Mouse (Mus musculus): ENCODE data around the gene C2. TPM values are rescaled to one million over a fixed set of nuclear protein-coding genes. Genes with fewer than 3 reads are reported as not detected.
A peak's percentile ranks its signal among the peaks of the same experiment; 100 is the strongest.

C2 gene
- polyA plus RNA-seq, 1 experiment from 2014 or later = 2.2 TPM

DNA sequence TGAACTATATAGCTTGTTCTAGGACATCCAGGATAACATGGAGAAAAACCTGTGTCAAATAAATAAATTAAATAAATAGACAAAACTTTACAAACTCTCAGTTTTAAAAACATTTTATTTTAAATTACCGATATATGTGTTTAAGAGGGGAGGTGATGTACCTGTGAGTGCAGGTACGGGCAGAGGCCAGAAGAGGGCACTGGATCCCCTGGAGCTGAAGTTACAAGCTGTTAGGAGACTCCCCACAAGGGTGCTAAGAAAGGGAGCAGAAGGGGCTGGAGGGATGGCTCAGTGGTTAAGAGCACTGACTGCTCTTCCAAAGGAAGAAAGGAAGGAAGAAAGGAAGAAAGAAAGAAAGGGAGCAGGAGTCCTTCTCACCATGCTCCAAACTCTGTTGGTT is 6.7 kb downstream of the C2 start:
- Histone ChIP-seq H3K9ac (ENCODE audit: low read length) (no peak overlapping the region), H3K27ac (ENCODE audit: low read length) (no peak overlapping the region), H3K4me1 (ENCODE audit: control insufficient read depth, insufficient read depth, low read length) (peaks cover 6% of the 10 kb centered on the region), H3K4me3 (ENCODE audit: low read length) (no peak overlapping the region), H3K36me3 (ENCODE audit: control insufficient read depth, insufficient read depth) (peaks cover 2% of the 10 kb centered on the region; the same call in 1 of the 2 replicates), H3K4me2 (ENCODE audit: low read depth, low read length) (no peak overlapping the region), H3K27me3 (ENCODE audit: control insufficient read depth, insufficient read depth, low read length) (no peaks in the 10 kb centered on the region), H3K9me3 (replicated peaks; ENCODE audit: control insufficient read depth, low read length) (no peaks in the 10 kb centered on the region)
- whole genome bisulfite sequencing = 93% methylated on average over 2 of the region's 2 CpGs
- no peak for ATAC-seq (replicated peaks; ENCODE audit: extremely low read depth, insufficient read depth, low FRiP score)

DNA sequence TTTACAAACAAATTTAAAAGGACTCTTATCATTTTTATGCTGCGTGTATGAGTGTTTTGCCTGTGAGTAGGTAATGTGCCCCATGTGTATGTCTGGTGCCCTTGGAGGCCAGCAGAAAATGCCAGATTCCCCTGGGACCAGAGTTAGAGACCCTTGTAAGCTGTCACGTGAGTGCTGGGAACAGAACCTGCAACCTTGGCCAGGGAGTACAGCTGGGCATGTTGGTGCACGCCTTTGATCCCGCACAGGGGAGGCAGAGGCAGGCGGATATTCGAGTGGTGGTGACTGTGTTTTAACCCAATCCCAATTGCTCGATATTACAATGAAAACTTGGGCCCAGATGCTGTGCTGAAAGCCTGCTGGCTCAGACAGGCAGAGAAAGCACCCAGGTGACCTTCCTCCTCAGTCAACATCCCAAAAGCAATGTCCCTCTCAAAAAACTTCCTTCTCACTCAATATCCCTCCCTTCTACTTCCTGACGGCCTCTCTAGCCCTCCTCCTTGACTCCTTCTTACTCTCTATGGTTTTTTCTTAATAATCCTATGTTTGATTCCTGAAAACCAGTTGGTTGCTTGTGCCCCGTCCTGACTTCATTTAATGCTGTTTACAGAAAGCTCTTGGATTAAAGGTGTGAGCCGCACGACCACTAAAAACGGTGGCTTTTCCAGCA is 7.9 kb downstream of the C2 start:
- 81% methylated on average over 12 of the region's 12 CpGs for WGBS
- no peaks in the 10 kb centered on the region for H3K9me3 ChIP-seq (replicated peaks; ENCODE audit: control insufficient read depth, low read length)
- ATAC-seq (replicated peaks; ENCODE audit: extremely low read depth, insufficient read depth, low FRiP score) = no peak

DNA sequence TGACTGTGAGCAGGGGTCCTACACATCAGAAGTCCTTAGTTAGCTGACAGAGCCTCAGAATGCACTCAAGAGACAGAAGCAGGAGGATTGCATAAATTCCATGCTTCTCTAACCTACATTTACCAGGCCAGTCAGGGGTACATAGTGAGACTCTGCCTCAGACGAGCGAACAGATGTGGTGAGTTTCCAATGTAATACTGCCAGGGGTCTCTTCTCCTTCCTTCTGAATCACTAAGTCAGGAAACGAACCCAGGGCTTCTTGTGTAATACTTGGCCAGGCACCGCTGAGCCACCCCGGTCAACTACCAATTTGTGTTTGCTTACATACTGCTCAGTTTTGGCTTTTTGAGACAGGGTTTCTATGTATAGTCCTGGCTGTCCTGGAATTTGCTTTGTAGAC is 10.1 kb downstream of the C2 start:
- no peak overlapping the region for H3K27ac ChIP-seq (ENCODE audit: low read length)
- H3K36me3 ChIP-seq (ENCODE audit: control insufficient read depth, insufficient read depth) = no peaks in the 10 kb centered on the region
- no peak overlapping the region for H3K9ac ChIP-seq (ENCODE audit: low read length)
- ATAC-seq (replicated peaks; ENCODE audit: extremely low read depth, insufficient read depth, low FRiP score) = no peak
- H3K4me2 ChIP-seq (ENCODE audit: low read depth, low read length) = no peak overlapping the region
- H3K4me3 ChIP-seq (ENCODE audit: low read length) = no peak overlapping the region
- WGBS = 83% methylated on average over 5 of the region's 5 CpGs
- H3K4me1 ChIP-seq (ENCODE audit: control insufficient read depth, insufficient read depth, low read length) = no peaks in the 10 kb centered on the region
- no peaks in the 10 kb centered on the region for H3K9me3 ChIP-seq (replicated peaks; ENCODE audit: control insufficient read depth, low read length)
- H3K27me3 ChIP-seq (ENCODE audit: control insufficient read depth, insufficient read depth, low read length) = no peaks in the 10 kb centered on the region

More for the DNA sequence above, 7.9 kb downstream of the C2 start:
- Histone ChIP-seq H3K27me3 (ENCODE audit: control insufficient read depth, insufficient read depth, low read length) (no peaks in the 10 kb centered on the region), H3K4me3 (ENCODE audit: low read length) (no peak overlapping the region), H3K27ac (ENCODE audit: low read length) (no peak overlapping the region), H3K4me2 (ENCODE audit: low read depth, low read length) (no peak overlapping the region), H3K36me3 (ENCODE audit: control insufficient read depth, insufficient read depth) (no peaks in the 10 kb centered on the region), H3K9ac (ENCODE audit: low read length) (no peak overlapping the region), H3K4me1 (ENCODE audit: control insufficient read depth, insufficient read depth, low read length) (peaks cover 2% of the 10 kb centered on the region; the same call in 1 of the 2 replicates)

DNA sequence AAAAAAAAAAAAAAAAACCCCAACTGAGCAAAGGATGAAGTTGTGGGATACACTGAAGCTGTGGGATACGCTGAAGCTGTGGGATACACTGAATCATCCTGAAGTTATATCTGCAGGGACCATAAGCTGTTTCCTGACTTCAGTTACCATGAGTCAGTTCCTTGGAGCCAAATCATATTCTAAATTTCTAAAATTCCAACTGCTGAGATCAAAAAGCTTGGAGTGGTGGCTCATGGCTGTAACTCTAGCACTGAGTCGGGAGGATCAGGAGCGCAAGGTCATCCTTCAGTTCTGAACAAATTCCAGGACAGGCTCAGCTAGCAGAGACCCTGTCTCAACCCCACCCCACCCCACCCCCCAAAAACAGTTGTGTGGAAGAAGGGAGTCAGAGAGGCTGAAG is 12.4 kb downstream of the C2 start:
- Histone ChIP-seq H3K4me1 (ENCODE audit: control insufficient read depth, insufficient read depth, low read length) (0 out of 2 replicates have a peak, but pooled peaks cover 4% of the 10 kb centered on the region), H3K4me3 (ENCODE audit: low read length) (no peak overlapping the region), H3K4me2 (ENCODE audit: low read depth, low read length) (no peak overlapping the region), H3K27ac (ENCODE audit: low read length) (no peak overlapping the region), H3K27me3 (ENCODE audit: control insufficient read depth, insufficient read depth, low read length) (no peaks in the 10 kb centered on the region), H3K9ac (ENCODE audit: low read length) (no peak overlapping the region), H3K36me3 (ENCODE audit: control insufficient read depth, insufficient read depth) (no peaks in the 10 kb centered on the region), H3K9me3 (replicated peaks; ENCODE audit: control insufficient read depth, low read length) (no peaks in the 10 kb centered on the region)
- WGBS = 54% methylated on average over 3 of the region's 3 CpGs
- no peak for ATAC-seq (replicated peaks; ENCODE audit: extremely low read depth, insufficient read depth, low FRiP score)

DNA sequence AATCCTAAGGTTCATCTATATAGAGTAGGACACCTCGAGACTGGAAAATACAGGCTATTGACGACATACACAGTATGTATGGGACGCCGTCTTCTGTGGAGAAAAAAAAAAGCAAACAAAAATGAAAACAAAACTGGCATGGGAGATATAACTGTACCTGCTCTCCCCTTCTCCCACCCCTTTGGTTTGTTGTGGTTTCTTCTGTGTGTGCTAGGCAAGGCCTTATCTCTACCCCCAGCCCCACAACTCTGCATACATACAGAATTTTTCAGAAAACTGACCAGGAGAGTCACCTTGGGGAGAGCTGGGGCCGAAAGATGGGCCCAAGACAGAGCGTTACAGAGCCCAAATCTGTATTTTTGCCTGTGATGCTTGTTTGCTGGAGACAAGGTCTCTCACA is 13.4 kb downstream of the C2 start:
- Histone ChIP-seq H3K9ac (ENCODE audit: low read length) (no peak overlapping the region), H3K9me3 (replicated peaks; ENCODE audit: control insufficient read depth, low read length) (no peaks in the 10 kb centered on the region), H3K4me2 (ENCODE audit: low read depth, low read length) (no peak overlapping the region), H3K4me3 (ENCODE audit: low read length) (no peak overlapping the region), H3K27ac (ENCODE audit: low read length) (no peak overlapping the region), H3K36me3 (ENCODE audit: control insufficient read depth, insufficient read depth) (no peaks in the 10 kb centered on the region), H3K27me3 (ENCODE audit: control insufficient read depth, insufficient read depth, low read length) (no peaks in the 10 kb centered on the region), H3K4me1 (ENCODE audit: control insufficient read depth, insufficient read depth, low read length) (0 out of 2 replicates have a peak, but pooled peaks cover 4% of the 10 kb centered on the region)
- WGBS = 84% methylated on average over 6 of the region's 6 CpGs
- ATAC-seq (replicated peaks; ENCODE audit: extremely low read depth, insufficient read depth, low FRiP score) = no peak

DNA sequence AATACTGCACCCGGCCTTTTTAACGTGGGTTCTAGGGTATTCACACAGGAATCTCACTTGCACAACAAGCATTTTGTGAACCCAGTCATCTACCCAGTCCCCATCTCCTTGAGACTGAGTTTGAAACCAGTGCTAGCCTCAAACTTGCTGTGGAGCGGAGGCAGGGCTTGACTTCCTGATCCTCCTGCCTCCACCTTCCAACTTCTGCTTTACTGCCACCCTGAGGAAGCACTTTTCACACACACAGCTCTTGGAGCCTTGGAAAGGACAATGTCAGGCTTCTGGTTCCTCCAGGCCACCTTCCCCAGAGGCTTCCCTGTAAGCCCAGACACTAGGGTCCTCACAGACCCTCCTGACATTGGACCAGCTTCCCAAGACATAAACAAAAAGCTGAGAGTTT is 14.7 kb downstream of the C2 start:
- H3K4me3 ChIP-seq (ENCODE audit: low read length) = no peak overlapping the region
- H3K36me3 ChIP-seq (ENCODE audit: control insufficient read depth, insufficient read depth) = no peaks in the 10 kb centered on the region
- 59% methylated on average over 3 of the region's 3 CpGs for WGBS
- no peak overlapping the region for H3K4me2 ChIP-seq (ENCODE audit: low read depth, low read length)
- no peaks in the 10 kb centered on the region for H3K27me3 ChIP-seq (ENCODE audit: control insufficient read depth, insufficient read depth, low read length)
- H3K9ac ChIP-seq (ENCODE audit: low read length) = no peak overlapping the region
- ATAC-seq (replicated peaks; ENCODE audit: extremely low read depth, insufficient read depth, low FRiP score) = no peak
- H3K27ac ChIP-seq (ENCODE audit: low read length) = no peak overlapping the region
- 0 out of 2 replicates have a peak, but pooled peaks cover 4% of the 10 kb centered on the region for H3K4me1 ChIP-seq (ENCODE audit: control insufficient read depth, insufficient read depth, low read length)
- H3K9me3 ChIP-seq (replicated peaks; ENCODE audit: control insufficient read depth, low read length) = no peaks in the 10 kb centered on the region

DNA sequence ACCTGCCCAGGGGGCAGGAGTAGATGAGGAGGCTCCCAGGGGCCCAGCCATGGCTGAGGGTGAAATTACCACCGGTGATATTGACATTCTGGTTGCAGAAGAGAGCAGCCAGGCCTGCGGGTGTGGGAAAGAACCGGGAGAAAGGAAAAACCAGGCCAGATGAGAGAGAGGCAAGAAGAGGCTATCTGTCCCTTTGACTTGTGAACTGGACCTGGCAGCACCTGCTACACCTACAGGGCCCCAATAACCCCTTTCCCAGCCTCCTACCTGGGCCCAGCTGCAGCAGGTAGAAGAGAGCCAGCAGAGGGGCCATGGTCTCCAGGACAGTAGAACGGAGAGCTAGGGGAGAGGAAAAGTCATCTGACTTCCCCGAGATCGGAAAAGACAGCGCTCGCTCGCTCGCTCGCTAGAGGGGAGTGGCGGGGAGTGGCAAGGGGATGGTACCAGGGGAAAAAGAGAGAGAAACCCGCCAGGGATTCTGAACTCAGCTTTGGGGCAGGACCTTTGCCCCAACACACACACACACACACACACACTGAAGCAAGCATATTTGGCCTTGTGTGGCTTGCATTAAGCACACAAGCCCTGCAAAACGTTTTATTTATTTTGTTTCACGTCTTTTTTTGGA is 16.3 kb downstream of the C2 start, which contains the start of gene Gm20547:
TSS of gene Gm20547 (minus strand) at position 360 of the 628 bp plus-strand sequence.
- H3K36me3 ChIP-seq (ENCODE audit: control insufficient read depth, insufficient read depth) = no peaks in the 10 kb centered on the region
- H3K9me3 ChIP-seq (replicated peaks; ENCODE audit: control insufficient read depth, low read length) = no peaks in the 10 kb centered on the region
- 0 out of 2 replicates have a peak, but pooled peaks cover 4% of the 10 kb centered on the region for H3K4me1 ChIP-seq (ENCODE audit: control insufficient read depth, insufficient read depth, low read length)
- H3K4me3 ChIP-seq (ENCODE audit: low read length) = no peak within 1 kb of the TSS
- no peak within 1 kb of the TSS for H3K9ac ChIP-seq (ENCODE audit: low read length)
- ATAC-seq (replicated peaks; ENCODE audit: extremely low read depth, insufficient read depth, low FRiP score) = no peak
- no peak within 1 kb of the TSS for H3K27ac ChIP-seq (ENCODE audit: low read length)
- peak within 1 kb of the TSS; percentile 35 for H3K4me2 ChIP-seq (ENCODE audit: low read depth, low read length)
- 15% methylated on average over 15 of the region's 15 CpGs for WGBS
- no peaks in the 10 kb centered on the region for H3K27me3 ChIP-seq (ENCODE audit: control insufficient read depth, insufficient read depth, low read length)

DNA sequence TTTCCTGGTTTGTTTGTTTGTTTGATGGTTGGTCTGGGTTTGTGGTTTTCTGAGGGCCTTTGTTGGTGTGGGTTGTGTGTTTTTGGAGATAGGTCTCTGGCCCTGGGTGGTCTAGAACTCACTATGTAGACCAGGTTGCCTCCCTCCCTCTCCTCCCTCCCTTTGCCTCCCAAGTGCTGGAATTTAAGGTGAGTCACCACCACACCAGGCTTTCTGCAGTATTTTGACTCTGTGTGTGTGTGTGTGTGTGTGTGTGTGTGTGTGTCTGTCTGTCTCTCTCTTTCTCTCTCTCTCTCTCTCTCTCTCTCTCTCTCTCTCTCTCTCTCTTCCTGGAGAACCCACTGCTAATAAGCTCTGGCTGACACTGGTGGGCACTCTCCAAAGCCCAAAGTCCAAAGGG is 16.9 kb downstream of the C2 start:
- H3K9ac ChIP-seq (ENCODE audit: low read length) = no peak overlapping the region
- no peak overlapping the region for H3K27ac ChIP-seq (ENCODE audit: low read length)
- no peaks in the 10 kb centered on the region for H3K36me3 ChIP-seq (ENCODE audit: control insufficient read depth, insufficient read depth)
- no peak overlapping the region for H3K4me2 ChIP-seq (ENCODE audit: low read depth, low read length)
- H3K27me3 ChIP-seq (ENCODE audit: control insufficient read depth, insufficient read depth, low read length) = no peaks in the 10 kb centered on the region
- ATAC-seq (replicated peaks; ENCODE audit: extremely low read depth, insufficient read depth, low FRiP score) = no peak
- H3K4me3 ChIP-seq (ENCODE audit: low read length) = no peak overlapping the region
- H3K9me3 ChIP-seq (replicated peaks; ENCODE audit: control insufficient read depth, low read length) = no peaks in the 10 kb centered on the region
- 0 out of 2 replicates have a peak, but pooled peaks cover 4% of the 10 kb centered on the region for H3K4me1 ChIP-seq (ENCODE audit: control insufficient read depth, insufficient read depth, low read length)

DNA sequence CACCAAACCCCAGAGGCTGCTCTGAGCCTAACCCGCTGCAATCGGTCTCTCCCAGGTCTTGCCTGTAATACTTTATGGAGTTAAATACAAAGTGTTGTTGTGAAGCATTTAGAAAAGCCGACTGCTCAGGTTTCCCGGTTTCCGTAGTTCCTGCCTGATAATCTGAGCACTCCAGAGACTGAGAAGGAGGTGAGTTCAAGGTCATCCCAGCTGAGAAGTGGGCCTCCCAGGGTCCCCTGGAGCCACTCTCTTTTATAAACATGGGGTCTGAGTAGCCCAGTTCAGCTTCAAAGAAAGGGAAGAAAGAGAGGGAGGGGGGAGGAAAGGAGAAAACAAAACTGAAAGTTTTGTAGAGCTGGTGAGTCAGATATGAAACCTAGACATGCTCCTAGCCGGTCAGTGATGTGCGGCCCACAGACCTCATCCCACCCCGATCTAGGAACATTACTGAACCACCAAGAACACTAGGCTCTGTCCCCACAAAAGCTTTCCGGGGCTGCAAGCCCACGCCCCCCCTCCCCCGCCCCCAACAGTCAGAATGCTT is 18.7 kb downstream of the C2 start, which contains the start of gene Zbtb12:
TSS of gene Zbtb12 (plus strand) at position 148 of the 544 bp plus-strand sequence.
- H3K4me2 ChIP-seq (ENCODE audit: low read depth, low read length) = peak within 1 kb of the TSS; percentile 30

More for the DNA sequence above, 18.7 kb downstream of the C2 start, which contains the start of gene Zbtb12:
- no peak within 1 kb of the TSS for H3K27ac ChIP-seq (ENCODE audit: low read length)
- no peak within 1 kb of the TSS for H3K4me3 ChIP-seq (ENCODE audit: low read length)
- ATAC-seq (replicated peaks; ENCODE audit: extremely low read depth, insufficient read depth, low FRiP score) = no peak
- WGBS = 53% methylated on average over 11 of the region's 11 CpGs
- no peaks in the 10 kb centered on the region for H3K27me3 ChIP-seq (ENCODE audit: control insufficient read depth, insufficient read depth, low read length)
- H3K4me1 ChIP-seq (ENCODE audit: control insufficient read depth, insufficient read depth, low read length) = 0 out of 2 replicates have a peak, but pooled peaks cover 4% of the 10 kb centered on the region
- no peaks in the 10 kb centered on the region for H3K9me3 ChIP-seq (replicated peaks; ENCODE audit: control insufficient read depth, low read length)
- H3K36me3 ChIP-seq (ENCODE audit: control insufficient read depth, insufficient read depth) = no peaks in the 10 kb centered on the region
- H3K9ac ChIP-seq (ENCODE audit: low read length) = peak within 1 kb of the TSS; percentile 55

Measured in heart, embryonic 16.5 days (tissue).